Mouse (Mus musculus) hindlimb bud, embryonic 11.5 days (tissue): ENCODE measurements around the gene Map1s.

Experiments
- DNase-seq: peaks from one replicate; pipeline ENCODE4 v3.0.0-alpha.2; 2012; ENCODE audit warnings: low read depth, low spot score; ENCODE audit errors: extremely low spot score

The Map1s gene

GRCm38 (mm10) chr8:70905831-70906736 lies at the start of gene Map1s:
Gene Map1s, plus strand, starts transcription at chr8:70905932.
- no peak for DNase-seq

GRCm38 (mm10) chr8:70856028-70856427 lies 49.7 kb upstream of the Map1s start:
- no peak for DNase-seq

- no peak for DNase-seq
Observed at GRCm38 (mm10) chr8:70856541-70857197, 49.1 kb upstream of the Map1s start.

GRCm38 (mm10) chr8:70857516-70857915 lies 48.2 kb upstream of the Map1s start:
- DNase-seq, result no peak

GRCm38 (mm10) chr8:70862824-70863641 lies 42.7 kb upstream of the Map1s start, which contains the start of gene Kcnn1:
Gene Kcnn1, minus strand, starts transcription at chr8:70863258.
- DNase-seq, result no peak

- no peak for DNase-seq
Observed at GRCm38 (mm10) chr8:70863956-70864711, 41.6 kb upstream of the Map1s start.

- DNase-seq, result no peak
Observed at GRCm38 (mm10) chr8:70864712-70865221, 41.0 kb upstream of the Map1s start.

GRCm38 (mm10) chr8:70865350-70866000 lies 40.3 kb upstream of the Map1s start:
- peak; percentile 99 for DNase-seq

GRCm38 (mm10) chr8:70866001-70866520 lies 39.7 kb upstream of the Map1s start:
- no peak for DNase-seq

GRCm38 (mm10) chr8:70866566-70866965 lies 39.2 kb upstream of the Map1s start:
- DNase-seq, result no peak

GRCm38 (mm10) chr8:70868559-70869198 lies 37.1 kb upstream of the Map1s start:
- DNase-seq, result no peak

GRCm38 (mm10) chr8:70869199-70869571 lies 36.5 kb upstream of the Map1s start:
- no peak for DNase-seq

GRCm38 (mm10) chr8:70869601-70870041 lies 36.1 kb upstream of the Map1s start:
- DNase-seq, result no peak

GRCm38 (mm10) chr8:70871195-70871807 lies 34.4 kb upstream of the Map1s start:
- no peak for DNase-seq

GRCm38 (mm10) chr8:70872643-70873363 lies 32.9 kb upstream of the Map1s start:
- DNase-seq, result no peak

GRCm38 (mm10) chr8:70873364-70873985 lies 32.3 kb upstream of the Map1s start, which contains the start of gene Ccdc124:
Gene Ccdc124, minus strand, starts transcription at chr8:70873935.
- peak; percentile 96 for DNase-seq

- no peak for DNase-seq
Observed at GRCm38 (mm10) chr8:70874441-70874840, 31.3 kb upstream of the Map1s start.
